Mouse (Mus musculus) forebrain, postnatal 0 days (tissue): ENCODE measurements at regions not wholly inside any gene's neighbourhood (a gene's known extent, or its start where the extent isn't known, plus 50 kb on each side); places are given as distances from the start of the nearest gene placed in this dataset.

Experiments
- ATAC-seq: fragments of 200-750 bp; cut with Nextera tagmentation; 2 replicates; pipeline ENCODE4 v1.8.0; 2017; ENCODE audit warnings: mild to moderate bottlenecking, moderate library complexity
- DNase-seq: peaks from one replicate; pipeline ENCODE4 v3.0.0-alpha.2; 2015
- H3K27ac ChIP-seq: fragments of 300-500 bp; sonication (generic); 2 replicates; pipeline ENCODE4 v1.5.1; 2014; ENCODE audit warnings: low read depth, mild to moderate bottlenecking, antibody characterized with exemption, low read length, moderate library complexity, mixed read lengths
- H3K27me3 ChIP-seq: fragments of 300-500 bp; sonication (generic); 2 replicates; pipeline ENCODE4 v1.6.1; 2014; ENCODE audit warnings: mild to moderate bottlenecking, low read length, mixed read lengths; ENCODE audit not compliant: insufficient read depth
- H3K36me3 ChIP-seq: fragments of 300-500 bp; sonication (generic); 2 replicates; pipeline ENCODE4 v1.6.1; 2014; ENCODE audit warnings: mild to moderate bottlenecking, moderate library complexity; ENCODE audit not compliant: insufficient read depth
- H3K4me1 ChIP-seq: fragments of 300-500 bp; sonication (generic); 2 replicates; pipeline ENCODE4 v1.6.1; 2014; ENCODE audit warnings: antibody characterized with exemption; ENCODE audit not compliant: insufficient read depth
- H3K4me2 ChIP-seq: fragments of 300-500 bp; sonication (generic); 2 replicates; pipeline ENCODE4 v1.6.1; 2014; ENCODE audit warnings: low read depth, mild to moderate bottlenecking, moderate library complexity
- H3K4me3 ChIP-seq: fragments of 300-500 bp; sonication (generic); 2 replicates; pipeline ENCODE4 v1.5.1; 2014; ENCODE audit warnings: low read depth, low read length, mixed read lengths
- H3K9ac ChIP-seq: fragments of 300-500 bp; sonication (generic); 2 replicates; pipeline ENCODE4 v1.6.1; 2014; ENCODE audit warnings: mild to moderate bottlenecking
- H3K9me3 ChIP-seq: fragments of 300-500 bp; sonication (generic); 2 replicates; pipeline ENCODE4 v1.6.1; 2016; ENCODE audit warnings: low read length
- CTCF ChIP-seq: sonication (generic); IDR thresholded peaks from 2 replicates; pipeline ENCODE4 v1.5.1; 2016; ENCODE audit warnings: antibody characterized with exemption, control low read depth, low read depth
- WGBS: fragments of 180-500 bp; shearing (Covaris S2); extraction: QIAGEN DNeasy Blood & Tissue Kit; methylation state at CpG from one replicate; pipeline ENCODE4 v1.1.7; 2014; 5-methylcytosine and 5-hydroxymethylcytosine counted together

- H3K9ac ChIP-seq: no peak overlapping the region
- no peak for TF ChIP-seq CTCF
- no peaks in the 10 kb centered on the region for H3K36me3 ChIP-seq
- DNase-seq (no peak), ATAC-seq (peak; percentile 54; the same call in 1 of the 2 replicates)
- no peak overlapping the region for H3K4me2 ChIP-seq
- no peak overlapping the region for H3K4me3 ChIP-seq
- no peaks in the 10 kb centered on the region for H3K9me3 ChIP-seq
- no peak overlapping the region for H3K27ac ChIP-seq
- H3K4me1 ChIP-seq: no peaks in the 10 kb centered on the region
- no peaks in the 10 kb centered on the region for H3K27me3 ChIP-seq
Measured at GRCm38 (mm10) chr1:5273938-5274337, 466.2 kb downstream of the Gm37988 start.

GRCm38 (mm10) chr1:5294570-5294969, 486.9 kb downstream of the Gm37988 start:
- no peak overlapping the region for H3K4me3 ChIP-seq
- ATAC-seq: no peak
- no peak overlapping the region for H3K9ac ChIP-seq
- H3K27ac ChIP-seq: no peak overlapping the region
- H3K36me3 ChIP-seq: no peaks in the 10 kb centered on the region
- H3K27me3 ChIP-seq: no peaks in the 10 kb centered on the region
- H3K4me1 ChIP-seq: no peaks in the 10 kb centered on the region
- H3K9me3 ChIP-seq: no peaks in the 10 kb centered on the region
- H3K4me2 ChIP-seq: no peak overlapping the region
- TF ChIP-seq CTCF: no peak
- no peak for DNase-seq

GRCm38 (mm10) chr1:5297627-5298026, 489.9 kb downstream of the Gm37988 start:
- Histone ChIP-seq H3K27me3 (no peaks in the 10 kb centered on the region), H3K27ac (no peak overlapping the region), H3K9me3 (no peaks in the 10 kb centered on the region), H3K9ac (no peak overlapping the region), H3K36me3 (no peaks in the 10 kb centered on the region), H3K4me3 (no peak overlapping the region), H3K4me1 (no peaks in the 10 kb centered on the region), H3K4me2 (no peak overlapping the region)
- DNase-seq (no peak), ATAC-seq (0 out of 2 replicates have a peak, but pooled peaks have one; percentile 53)
- WGBS: 86% methylated on average over 1 of the region's 1 CpGs
- TF ChIP-seq CTCF: no peak

- no peak overlapping the region for H3K9ac ChIP-seq
- no peak for TF ChIP-seq CTCF
- no peak for ATAC-seq
- H3K4me2 ChIP-seq: no peak overlapping the region
- no peaks in the 10 kb centered on the region for H3K4me1 ChIP-seq
- no peak overlapping the region for H3K4me3 ChIP-seq
- no peak for DNase-seq
- H3K9me3 ChIP-seq: 0 out of 2 replicates have a peak, but pooled peaks cover 3% of the 10 kb centered on the region
- no peak overlapping the region for H3K27ac ChIP-seq
- WGBS: 84% methylated on average over 3 of the region's 3 CpGs
- H3K36me3 ChIP-seq: no peaks in the 10 kb centered on the region
- H3K27me3 ChIP-seq: no peaks in the 10 kb centered on the region
Measured at GRCm38 (mm10) chr1:5311656-5312055, 504.0 kb downstream of the Gm37988 start.

GRCm38 (mm10) chr1:5315839-5316238, 508.1 kb downstream of the Gm37988 start:
- 73% methylated on average over 2 of the region's 2 CpGs for WGBS

GRCm38 (mm10) chr1:5317088-5317487, 509.4 kb downstream of the Gm37988 start:
- no peaks in the 10 kb centered on the region for H3K27me3 ChIP-seq
- H3K4me3 ChIP-seq: no peak overlapping the region
- H3K4me1 ChIP-seq: no peaks in the 10 kb centered on the region
- WGBS: 88% methylated on average over 1 of the region's 1 CpGs
- no peak for TF ChIP-seq CTCF
- no peaks in the 10 kb centered on the region for H3K36me3 ChIP-seq
- DNase-seq (no peak), ATAC-seq (no peak)
- H3K27ac ChIP-seq: no peak overlapping the region
- H3K9me3 ChIP-seq: no peaks in the 10 kb centered on the region
- H3K4me2 ChIP-seq: no peak overlapping the region
- no peak overlapping the region for H3K9ac ChIP-seq

More at GRCm38 (mm10) chr1:5315839-5316238, 508.1 kb downstream of the Gm37988 start:
- no peaks in the 10 kb centered on the region for H3K4me1 ChIP-seq
- no peaks in the 10 kb centered on the region for H3K36me3 ChIP-seq
- H3K4me3 ChIP-seq: no peak overlapping the region
- no peaks in the 10 kb centered on the region for H3K9me3 ChIP-seq
- DNase-seq (peak; percentile 20), ATAC-seq (peak; percentile 42; the same call in 1 of the 2 replicates)
- no peak overlapping the region for H3K27ac ChIP-seq
- H3K4me2 ChIP-seq: no peak overlapping the region
- no peak for TF ChIP-seq CTCF
- H3K27me3 ChIP-seq: no peaks in the 10 kb centered on the region
- H3K9ac ChIP-seq: no peak overlapping the region

GRCm38 (mm10) chr1:5326311-5326710, 518.6 kb downstream of the Gm37988 start:
- Histone ChIP-seq H3K9ac (no peak overlapping the region), H3K27ac (no peak overlapping the region), H3K4me1 (no peaks in the 10 kb centered on the region), H3K27me3 (no peaks in the 10 kb centered on the region), H3K4me3 (no peak overlapping the region), H3K9me3 (no peaks in the 10 kb centered on the region), H3K4me2 (no peak overlapping the region), H3K36me3 (no peaks in the 10 kb centered on the region)
- ATAC-seq (no peak), DNase-seq (no peak)
- no peak for TF ChIP-seq CTCF
